Mouse (Mus musculus): Measurements from ENCODE around the gene Mipol1.
"Not testable (repeated sequence)": the region's sequence is repeated elsewhere in the genome, so short reads cannot be mapped to it uniquely, and the experiment has no call there.

Gene Mipol1

DNA sequence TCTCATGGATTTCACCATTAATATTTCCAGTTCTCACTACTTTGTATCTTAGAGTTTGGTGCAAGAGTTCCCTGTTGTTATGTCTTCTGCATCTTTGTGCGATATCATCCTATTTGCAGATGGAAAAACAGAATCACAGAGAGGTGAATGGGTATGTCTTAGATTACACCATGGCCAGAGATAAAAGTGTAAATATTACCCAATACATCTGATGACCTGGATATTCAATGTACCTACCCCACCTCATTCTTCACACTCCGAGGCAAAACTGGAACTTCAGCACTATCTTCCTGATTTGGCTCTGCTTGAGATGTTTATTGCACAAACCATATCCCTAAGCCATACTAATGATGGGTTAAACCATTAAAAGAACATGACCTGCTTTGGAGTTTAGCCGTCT is 198.0 kb downstream of the Mipol1 start:
- no peak for DNase-seq (ENCODE audit: low spot score)

DNA sequence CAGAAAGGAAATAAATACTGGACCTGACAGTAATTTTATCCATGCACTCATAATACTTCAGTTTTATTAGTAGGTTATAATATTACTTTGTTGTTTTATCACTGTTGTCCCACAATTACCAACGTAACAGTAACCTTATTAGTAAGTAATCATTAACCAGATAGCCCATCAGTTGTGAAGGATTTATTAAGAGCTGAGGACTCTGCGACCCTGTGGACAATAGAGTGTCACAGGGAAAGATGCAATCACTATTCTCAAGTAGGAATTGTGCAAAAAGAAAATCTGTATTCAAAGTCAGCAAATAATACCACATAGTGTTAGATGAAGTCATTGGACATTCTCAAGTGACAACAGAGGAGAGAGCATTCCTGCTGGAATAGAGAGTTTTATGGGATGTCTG is 198.5 kb downstream of the Mipol1 start:
- no peak for DNase-seq (ENCODE audit: low spot score)

DNA sequence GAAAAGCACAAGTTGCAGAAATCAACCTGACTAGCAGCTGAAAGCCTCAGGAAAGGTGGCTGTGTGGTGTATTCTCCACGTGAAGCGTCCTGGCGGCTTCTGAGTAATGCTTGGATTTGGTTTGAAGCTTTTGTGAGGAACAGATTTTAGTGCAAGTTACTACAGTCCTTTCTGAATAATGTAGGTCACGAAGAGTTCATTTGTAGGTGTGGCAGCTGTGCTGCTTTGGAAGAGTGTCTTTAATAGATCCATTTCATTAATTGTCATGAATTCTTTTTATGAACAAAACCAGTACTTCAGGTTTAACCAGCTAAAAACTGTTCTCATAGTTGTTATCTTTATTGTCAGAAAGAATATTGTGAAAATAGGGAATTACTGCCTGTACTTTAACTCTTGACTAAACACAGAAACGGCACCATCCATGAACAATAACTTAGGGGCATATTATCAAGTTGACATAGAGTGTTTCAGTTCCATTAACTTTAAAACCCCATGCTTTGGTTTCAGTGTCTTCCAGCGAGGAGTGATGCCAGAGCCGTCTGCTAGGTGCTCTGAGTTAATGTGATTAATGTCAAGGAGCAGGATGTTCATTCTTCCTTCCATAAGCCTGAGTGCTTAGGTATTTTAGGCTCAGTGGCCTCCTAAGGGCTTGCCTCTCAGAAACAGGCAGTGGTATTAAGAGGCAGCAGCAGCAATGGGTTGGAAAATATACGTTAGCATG is 206.9 kb downstream of the Mipol1 start:
- DNase-seq (ENCODE audit: low spot score) = not testable (repeated sequence)

DNA sequence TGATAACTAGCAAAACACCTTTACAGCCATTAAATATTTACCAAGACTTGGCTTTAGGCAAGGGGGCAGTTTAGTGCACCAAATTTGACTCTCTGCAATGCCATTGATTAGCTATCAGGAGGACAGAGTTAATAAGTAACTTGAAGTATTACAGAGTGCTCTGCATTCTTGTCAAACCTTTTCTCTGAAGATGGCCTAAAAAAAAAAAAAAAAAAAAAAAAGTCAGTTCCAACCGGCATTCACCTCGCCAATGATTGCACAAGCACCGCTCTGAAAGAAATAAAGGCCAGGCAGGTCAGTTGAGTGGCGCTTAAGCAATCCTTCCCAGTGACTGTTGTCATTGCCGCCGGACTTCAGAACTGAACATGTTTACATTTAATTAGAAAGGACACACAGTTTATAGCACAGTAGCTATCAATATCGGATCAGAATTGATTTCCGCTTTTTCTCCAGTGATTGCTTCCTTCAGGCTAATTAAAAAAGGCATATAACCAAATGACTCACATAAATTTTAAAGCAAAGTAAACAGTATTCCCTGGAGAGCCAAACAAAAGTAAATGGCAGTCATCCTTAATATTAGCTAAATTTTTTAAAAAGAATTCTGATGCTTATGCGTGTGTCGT is 214.2 kb downstream of the Mipol1 start:
- no peak for DNase-seq (ENCODE audit: low spot score)

DNA sequence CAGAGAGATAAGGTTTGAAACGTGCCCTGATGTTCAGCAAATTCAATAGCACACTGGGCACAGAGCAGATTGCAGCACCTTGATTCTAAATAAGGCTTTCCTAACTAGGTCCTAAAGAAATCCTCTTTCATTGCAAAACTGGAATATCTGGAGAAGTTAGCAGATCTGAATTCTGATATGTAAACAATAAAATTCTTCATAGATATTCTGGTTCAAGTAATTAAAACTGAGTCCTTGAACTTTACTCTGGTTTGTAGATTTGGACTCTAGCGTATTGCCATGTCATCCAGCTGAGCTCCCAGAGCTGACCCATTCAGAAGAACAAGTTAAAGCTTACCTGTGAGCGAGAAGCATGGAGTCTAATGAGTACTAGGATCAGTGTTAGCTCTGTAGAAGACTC is 217.1 kb downstream of the Mipol1 start:
- DNase-seq (ENCODE audit: low spot score) = no peak

DNA sequence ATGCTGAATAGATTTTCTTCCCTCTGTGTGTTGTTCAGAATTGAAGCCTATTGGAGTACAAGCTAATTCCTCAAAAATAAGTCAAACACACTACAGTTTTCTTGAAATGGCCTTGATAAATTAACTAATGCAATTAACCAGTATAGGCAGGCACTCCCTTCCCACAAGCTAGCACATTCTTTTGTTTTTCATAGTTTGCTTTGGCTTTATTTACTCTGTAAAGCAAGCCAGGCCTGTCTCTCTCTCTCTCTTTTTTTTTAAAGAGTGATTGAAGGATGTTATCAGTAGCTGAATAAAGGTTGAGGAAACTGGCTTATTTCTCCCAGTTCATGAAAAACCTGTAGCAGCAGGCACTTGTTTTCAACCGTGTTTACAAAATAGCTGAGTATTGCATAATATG is 219.1 kb downstream of the Mipol1 start:
- DNase-seq (ENCODE audit: low spot score) = no peak

DNA sequence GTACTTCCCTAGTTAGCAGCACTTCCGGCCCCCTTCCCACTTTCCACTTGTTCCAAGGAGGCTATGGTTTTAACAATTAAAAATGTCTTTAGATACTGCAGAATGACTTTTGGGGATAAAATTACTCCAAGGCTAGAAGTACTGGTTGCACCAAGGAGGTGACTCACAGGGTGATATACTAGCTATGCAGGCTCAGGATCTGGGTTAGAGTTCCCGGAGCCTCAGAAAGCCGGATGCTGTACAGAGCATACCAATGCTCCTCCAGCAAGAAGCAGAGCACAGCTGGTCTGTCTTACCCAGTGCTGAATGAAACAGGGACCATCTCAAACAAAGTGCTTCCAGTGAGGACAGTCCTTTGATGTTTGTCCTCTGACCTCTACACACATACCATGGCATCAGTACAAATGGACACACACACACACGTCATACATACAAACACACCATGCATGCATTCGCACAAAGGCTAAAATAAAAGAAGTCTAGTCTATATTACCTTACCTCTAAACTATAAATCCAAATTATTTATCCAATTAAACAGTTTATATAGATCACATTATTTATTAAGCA is 219.9 kb downstream of the Mipol1 start:
- no peak for DNase-seq (ENCODE audit: low spot score)

DNA sequence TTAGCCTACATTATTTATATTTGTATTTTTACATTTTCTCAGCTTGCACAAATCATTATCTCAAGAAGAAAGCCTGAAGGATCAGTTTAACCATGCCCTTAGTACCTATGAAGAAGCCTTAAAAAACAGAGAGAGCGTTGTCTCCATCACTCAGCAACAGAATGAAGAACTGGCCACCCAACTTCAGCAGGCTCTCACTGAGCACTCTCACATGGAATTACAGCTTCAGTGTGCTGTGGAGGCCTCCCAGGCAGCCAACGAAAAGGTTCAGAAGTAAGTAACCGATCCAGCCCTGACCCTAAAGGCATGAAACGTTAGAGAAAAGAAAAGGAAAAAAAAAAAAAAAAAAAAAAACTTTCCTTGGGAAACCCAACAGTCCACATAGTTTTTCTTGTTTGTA is 226.7 kb downstream of the Mipol1 start:
- no peak for DNase-seq (ENCODE audit: low spot score)

DNA sequence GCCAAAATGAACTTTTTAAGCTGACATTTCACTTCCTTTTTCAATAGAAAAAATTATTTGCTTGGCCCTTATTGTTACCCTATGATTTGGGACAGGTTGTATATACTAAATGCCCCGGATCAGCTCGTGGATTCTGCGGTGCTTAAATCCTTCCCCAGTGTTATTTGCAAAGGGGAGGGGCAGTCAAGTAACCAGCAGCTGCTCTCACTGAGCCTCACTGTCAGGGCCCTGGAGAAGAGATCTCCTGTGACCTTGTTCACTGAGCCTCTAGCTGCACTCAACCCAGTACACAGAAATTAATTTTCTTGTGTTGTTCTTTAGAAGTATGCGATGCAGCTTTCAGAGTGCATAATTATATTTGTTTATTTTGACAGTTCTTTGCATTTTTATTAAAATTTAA is 227.1 kb downstream of the Mipol1 start:
- no peak for DNase-seq (ENCODE audit: low spot score)

DNA sequence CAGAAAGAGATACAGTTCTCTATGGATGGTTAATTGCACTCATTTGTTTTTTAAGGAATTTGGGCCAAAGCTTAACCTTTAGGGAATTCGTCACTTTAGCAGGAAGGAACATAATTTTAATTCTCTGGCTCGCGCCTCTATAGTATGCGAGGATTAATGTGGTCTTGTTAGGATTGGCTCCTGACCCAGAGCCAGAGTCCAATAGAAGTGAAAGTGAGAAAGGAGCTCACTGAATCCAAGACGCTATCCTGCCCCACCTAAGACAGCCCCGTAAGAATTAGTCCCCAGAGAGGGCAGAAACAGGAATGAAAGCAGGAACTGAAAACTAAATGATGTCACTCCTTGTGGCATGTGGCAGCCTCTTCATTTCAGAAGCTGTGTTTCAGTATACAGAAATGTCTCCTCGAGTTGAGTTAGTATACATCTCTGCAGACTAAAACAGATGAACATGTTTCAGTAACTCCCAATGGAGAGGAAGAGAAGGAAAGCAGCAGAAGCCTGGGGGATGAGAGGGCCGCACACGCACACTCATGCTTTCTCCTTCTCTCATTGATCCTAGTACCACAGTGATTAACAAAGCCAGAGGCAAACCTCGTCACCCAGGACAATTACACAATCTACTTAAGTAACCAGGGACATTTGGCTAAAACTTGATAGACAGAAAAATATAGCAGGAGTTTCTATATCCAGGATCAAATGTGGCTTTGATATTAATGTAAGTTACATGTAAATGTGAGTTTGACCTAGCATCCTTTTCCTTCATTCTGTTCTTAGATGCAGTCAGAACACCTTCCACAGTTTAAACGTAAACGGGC is 234.5 kb downstream of the Mipol1 start:
- DNase-seq (ENCODE audit: low spot score) = no peak

DNA sequence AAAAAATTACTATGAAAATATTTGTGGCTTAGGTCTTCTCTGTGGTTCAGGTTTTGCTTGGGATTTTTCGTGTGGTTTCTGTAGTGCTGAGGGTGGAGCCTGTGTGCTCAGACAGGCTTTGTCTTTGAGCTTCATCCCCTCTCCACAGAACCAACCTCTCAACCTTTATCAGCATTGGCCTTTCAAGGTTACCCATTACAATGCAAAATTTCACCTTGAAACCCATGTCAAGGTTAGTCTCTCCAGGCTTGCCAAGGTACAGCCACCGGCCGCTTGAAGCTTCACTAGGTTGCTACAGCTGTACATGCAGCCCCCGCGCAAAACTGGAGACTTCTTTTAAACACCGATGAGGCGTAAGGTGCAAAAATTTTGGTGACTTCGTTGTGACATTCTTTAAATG is 241.6 kb downstream of the Mipol1 start:
- DNase-seq (ENCODE audit: low spot score) = no peak

DNA sequence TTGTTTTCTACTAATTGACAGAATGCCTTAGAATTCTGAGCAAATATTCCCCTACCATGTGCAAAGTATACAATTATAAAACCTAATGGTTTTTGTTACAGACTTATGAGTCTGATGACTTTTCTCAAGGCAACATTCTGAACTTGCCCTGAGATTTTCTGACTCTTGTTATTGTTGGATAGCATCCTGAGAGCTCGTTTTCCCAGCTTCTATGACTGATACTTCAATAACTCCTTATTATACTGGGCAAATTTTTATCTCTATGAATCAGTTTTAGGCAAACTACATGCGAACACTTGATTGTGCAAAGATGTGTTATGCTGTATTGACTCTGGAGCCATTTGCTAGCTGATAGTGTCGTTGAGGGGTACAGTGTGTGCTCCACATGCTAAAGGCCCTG is 246.6 kb downstream of the Mipol1 start:
- DNase-seq (ENCODE audit: low spot score) = no peak

DNA sequence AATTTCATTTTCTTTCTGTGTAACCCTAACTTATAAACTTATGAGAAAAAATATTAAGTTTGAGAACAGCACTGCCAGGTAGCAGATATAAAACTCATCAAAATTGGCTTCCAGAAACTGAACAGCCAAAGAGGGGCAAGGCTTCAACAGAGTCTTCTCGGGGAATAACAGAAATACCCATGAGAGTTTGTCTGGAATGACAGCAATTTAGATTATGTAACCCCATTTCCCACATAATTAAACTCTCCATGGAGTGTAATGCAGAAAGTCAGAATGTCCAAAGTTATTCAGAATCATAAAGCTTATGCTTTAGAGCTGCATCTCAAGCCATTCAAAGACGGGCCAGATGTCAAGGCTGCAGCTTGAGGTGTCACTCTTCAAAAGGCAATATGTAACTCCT is 251.6 kb downstream of the Mipol1 start:
- no peak for DNase-seq (ENCODE audit: low spot score)

DNA sequence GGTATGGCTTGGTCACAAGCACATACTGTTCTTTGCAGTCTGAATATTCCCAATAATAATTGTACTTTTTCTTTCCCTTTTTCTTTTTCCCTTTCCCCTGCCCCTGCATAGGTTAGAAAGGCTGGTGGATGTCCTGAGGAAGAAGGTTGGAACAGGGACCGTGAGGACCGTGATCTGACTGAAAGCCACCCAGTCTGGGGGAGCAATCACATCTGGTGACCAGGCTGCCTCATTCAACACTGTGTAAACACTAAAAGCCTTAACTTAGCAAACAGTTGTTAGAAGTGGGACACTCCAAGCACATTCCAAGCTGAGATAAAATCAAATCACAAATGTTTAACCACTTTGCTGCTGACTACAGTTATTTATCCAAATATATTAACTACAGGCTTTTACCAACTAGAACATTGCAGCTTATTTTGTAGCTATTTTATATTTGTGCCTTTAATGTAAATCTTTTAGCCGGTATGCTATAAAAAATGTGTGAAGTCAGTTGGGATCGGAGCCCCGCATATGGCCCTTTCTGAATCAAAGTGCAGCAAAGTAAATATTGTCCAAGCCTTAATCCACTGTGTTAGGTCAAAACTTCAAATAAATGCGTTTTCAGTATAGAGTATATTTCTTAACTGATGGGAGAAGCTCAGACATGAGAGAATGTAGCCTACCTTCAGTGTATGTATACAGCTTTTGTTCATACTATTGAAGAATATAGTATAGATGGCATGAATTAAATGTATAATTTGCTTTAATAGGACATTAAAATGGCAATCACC is 266.3 kb downstream of the Mipol1 start:
- no peak for DNase-seq (ENCODE audit: low spot score)

DNA sequence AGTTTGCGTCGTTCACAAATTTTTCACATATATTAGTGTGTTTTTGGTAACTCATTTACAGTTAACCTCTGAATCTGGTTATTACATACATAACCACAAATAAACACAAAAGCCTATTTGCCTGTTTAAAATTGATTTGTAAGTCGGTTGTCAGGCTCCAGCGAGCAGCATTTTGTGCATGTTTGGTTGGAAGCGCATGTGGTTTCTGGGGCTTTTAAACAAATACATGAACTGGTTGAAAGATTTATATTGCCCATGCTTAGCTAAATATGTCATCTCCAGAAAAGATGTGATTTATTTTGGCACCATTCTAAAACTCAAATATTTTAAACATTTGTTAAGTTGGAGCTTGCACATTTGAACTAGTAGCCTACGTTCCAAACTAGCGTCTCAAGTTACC is 270.0 kb downstream of the Mipol1 start:
- DNase-seq (ENCODE audit: low spot score) = no peak

DNA sequence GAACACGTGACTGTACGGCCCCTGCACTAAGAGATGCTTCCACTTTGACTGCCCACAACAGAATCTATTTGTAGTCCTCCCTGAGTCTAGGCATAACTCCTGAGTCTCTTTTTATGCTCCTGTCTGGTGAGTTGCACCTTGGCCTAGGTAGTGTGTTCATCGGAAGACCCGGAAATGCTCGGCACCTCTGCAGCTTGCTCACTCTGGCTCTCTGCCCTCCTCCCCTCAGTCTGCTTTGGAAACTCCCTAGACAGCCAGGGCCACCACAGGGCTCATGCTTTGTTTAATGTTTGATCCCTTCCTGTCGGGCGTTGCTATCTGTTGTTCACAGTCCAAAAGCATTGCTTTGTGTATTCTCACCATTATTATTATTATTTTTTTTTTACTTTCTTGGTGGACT is 275.1 kb downstream of the Mipol1 start:
- DNase-seq (ENCODE audit: low spot score) = no peak

DNA sequence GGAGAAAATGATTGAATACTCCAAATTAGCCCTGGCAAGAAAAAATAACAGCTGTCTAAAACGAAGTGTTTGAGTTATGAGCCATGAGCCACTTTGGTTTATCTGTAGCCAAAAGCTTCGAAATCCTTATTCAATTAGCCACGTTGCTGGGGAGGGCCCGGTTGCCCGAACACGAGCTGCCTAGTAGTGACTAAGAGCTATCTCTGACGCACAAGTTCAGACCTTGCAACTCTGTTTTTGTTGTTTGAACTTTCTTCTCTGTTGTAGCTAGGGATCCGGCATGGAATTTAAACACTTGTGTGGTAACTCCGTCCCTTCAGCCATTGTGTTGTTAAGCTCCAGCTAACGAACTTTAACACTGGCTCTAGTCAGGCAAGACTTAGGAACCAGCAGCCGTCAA is 278.7 kb downstream of the Mipol1 start:
- no peak for DNase-seq (ENCODE audit: low spot score)

DNA sequence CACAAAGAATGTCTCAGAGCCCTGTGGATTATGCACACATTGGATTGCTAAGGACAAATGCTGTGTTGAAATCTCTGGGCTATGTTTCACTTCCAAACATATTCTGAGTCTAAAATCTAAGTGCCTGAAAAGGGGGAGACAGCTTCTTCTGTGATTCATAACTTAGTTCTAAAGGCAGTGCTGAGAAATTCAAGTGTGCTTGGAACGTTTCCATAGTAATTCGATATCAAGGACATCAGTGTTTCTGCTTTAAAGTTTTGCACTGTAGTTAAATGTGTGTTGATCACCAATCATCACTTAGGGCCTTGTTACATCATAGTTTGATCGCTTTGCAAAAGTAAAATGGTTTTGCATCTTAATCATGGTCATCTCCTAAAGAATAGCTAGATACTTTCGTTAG is 279.5 kb downstream of the Mipol1 start:
- DNase-seq (ENCODE audit: low spot score) = no peak

DNA sequence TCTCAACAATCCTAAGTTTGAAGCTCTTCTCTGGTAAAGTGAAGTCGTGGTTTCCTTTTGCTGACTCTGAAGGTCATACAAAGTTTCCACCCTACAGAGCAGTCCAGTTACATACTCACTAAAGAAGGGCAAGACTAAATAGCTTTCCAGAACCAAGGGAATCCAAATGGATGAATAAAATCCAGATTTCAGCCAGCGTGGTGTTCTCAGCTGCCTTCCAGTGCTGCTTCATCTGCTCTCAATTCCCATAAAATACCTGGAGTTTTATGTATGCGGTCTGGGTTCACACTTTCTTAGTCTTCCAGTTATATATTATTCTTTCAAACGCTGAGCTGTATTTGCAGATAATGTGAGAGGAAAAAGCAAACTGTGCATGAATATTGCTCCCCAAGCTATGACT is 280.9 kb downstream of the Mipol1 start:
- DNase-seq (ENCODE audit: low spot score) = no peak

DNA sequence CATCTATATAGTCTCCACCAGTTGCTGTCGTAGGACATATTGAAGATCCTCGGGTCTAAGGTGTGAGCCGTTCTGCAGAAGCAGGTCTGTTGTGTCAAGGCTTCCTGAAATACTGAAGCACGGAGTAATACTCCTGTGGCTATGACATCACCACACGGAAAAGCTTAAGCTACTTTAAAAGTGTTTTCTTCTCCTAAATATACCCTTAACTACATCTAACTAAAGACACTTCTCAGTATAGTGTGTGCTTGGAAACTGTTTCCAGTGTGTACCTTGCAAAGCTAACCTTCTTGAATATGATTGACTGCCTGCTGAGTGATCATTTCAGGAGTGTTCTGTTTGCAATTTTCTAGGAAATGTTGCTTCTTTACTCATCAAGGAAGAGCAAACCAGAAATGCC is 281.3 kb downstream of the Mipol1 start:
- DNase-seq (ENCODE audit: low spot score) = no peak

DNA sequence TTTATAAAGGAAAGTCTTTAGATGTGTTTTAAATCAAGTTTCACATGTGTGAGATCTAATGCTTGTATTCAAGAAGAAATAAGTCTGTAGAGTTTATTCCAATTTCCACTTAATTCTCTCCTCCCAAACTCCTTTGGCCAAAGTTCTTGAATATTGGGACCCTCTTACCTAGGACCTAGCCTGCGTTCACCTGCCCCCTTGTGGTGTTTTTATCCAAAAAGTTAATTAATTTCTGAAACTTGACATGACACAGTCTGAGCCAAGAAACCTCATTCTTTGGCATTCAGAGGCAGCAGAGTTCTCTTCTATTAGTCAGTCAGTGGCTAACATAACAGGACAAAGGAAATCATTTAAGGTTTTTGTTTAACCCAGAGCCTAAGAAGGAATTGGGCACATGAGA is 284.3 kb downstream of the Mipol1 start:
- no peak for DNase-seq (ENCODE audit: low spot score)

DNA sequence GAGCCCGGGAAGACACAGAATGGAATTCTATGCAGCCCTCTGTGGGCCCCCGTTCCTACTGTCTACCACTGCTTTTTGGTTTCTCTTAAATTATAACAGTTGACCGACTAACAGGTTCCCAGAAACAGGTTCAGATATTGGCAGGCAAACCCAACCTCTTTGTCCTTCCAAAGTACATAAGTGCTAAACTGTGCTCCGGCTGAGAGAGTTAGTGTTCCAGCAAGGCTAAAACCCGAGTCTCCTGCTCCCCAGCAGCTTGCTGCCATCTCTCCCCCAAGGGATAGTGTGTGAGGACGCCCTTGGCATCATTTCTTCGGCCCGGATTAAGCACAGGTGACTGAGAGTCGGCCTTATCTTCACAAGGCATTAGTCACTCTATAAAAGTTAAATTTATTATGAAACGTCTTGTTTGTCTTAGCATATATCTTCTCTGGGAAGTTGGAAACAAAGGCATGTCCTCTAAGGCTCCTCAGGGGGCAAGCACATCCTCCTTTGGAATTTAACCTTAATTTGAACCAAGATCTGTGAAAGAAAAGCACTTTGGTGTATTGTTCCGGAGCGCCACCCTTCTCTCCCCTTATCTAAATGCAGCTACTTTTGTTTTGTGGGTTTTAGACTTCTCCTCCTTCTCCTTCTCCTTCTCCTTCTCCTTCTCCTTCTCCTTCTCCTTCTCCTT is 285.6 kb downstream of the Mipol1 start:
- DNase-seq (ENCODE audit: low spot score) = no peak

Data from testis, postnatal 10 days (tissue).